Mouse (Mus musculus) c-Kit-negative CD71-positive TER-119-positive erythroid progenitor cells, embryonic 14.5 days (primary cell): Measurements from ENCODE around the gene Tmem121b.

Experiments
- DNase-seq: peaks from one replicate; pipeline ENCODE4 v3.0.0-alpha.2; 2013; ENCODE audit warnings: low read depth, low spot score

The Tmem121b gene

DNA sequence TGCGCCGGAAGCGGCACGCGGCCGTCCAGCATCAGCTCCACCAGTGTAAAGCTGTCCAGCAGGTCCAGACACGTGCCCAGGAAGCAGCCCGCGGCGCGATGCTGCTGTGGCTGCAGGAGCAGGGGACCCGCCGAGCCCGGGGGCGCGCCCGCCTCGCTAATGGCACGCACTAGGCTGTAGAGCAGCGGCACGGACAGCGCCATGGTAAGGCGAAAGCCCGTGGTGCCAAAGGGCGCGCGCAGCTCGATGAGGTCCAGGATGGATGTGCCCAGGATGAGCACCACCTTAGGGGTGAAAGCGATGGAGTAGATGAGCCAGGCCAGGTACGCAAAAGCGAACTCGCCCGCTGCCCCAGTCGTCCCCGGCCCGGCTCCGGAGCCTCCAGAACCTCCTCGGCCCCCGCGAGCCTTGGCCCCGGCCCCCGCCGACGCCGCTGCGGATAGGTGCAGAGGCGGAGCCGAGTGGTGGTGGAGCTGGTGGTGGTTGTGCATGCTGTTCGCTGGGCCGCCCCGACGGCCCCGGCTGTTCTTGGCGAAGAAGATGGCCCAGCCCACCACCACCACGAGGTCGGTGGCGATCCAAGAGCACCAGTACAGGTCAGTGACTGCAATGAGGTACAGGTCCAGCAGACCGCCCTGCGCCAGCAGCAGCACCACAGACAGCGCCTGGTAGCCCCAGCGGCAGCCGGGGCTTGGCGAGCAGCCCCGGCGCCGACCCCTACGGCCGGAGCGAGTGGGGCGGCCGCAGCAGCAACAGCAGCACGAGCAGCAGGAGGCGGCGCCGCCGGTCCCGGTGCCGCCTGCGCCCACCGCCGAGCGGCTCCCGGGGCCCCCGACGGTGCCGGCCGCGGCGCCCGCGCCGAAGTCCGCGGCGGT lies 871 bp downstream of the Tmem121b start:
- no peak for DNase-seq

DNA sequence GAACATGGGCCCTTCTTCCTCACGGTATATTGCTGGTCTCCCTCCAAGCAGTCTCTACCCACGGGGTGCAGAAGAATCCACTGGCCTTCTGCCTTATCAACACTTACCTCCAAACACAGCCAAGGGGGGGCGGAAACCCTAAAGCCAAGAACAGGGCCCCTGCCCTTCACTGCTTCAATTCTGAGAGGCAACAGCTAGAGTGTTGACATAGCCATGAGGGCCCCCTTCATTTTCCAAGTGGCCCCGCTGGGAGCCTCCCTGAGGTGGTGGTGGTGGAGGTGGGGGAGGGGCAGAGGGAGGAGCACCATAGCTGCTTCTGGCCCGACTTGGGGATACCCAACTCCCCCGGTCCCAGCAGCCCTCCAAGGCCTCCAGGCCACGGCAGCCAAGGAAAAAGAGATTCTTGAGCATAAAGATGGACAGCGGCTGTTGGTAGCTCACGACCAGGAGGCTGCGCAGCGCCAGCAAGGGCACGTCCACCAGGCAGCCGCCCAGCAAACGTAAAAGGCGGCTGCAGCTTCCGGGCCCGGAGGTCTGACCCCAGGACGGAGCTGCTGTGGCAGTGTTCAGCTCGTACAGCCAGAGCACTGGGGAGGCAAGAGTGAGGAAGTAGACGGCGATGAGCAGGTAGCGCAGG lies 1.6 kb downstream of the Tmem121b start:
- DNase-seq: no peak

DNA sequence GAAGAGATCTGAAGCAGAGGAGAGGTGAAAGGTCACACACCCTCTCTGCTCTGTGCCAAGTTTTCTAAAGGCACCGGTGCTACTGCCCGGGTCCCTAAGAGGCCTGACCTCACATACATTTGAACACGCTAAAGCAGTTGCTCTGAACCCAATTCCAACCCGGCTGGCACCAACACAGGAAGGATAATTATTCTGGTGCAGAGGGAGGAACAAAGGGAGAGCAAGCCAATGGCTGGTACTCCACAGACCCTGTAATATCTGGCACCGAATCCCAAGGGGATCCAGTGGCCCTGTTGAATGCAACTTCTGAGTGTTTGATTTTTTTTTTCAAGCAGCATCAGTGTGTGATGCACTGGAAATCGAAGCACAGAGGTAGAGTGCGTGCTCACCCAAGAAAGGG lies 2.5 kb downstream of the Tmem121b start:
- no peak for DNase-seq

DNA sequence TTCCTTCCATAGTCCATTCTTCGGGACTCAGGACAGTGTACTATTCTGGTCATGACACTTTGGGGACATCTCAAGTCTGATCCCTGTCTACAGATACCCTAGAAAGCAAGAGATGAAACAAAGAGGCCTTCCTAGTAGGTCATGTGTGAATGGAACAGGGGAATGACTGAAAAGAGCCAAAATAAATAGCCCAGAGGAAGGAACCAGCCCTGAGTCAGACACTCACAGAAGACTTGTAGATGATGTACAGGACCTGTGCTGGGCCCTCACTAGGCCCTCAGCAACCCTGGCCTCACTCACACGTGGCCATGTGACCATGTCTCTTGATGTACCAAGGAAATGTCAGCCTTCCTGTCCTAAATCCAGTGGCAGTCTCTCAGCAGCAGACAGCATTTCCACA lies 4.1 kb downstream of the Tmem121b start:
- no peak for DNase-seq

DNA sequence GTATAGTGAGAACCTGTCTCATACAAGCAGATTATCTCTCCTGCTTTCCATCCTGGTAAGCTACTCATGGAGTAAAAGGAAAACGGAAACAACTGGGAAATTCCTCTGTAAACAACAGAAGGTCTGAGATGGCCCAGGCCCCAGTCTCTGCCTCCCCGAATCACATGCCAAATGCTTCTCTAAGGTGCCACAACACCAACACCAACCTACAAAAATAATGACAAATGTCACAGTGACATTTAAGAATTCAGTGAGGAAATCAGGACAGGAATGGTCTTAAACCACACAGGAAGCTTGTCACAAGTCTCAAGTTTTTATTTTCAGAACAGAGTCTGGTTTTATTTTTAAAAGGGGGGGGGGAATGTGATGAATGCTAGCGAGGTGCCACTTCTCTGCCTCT lies 5.0 kb downstream of the Tmem121b start:
- no peak for DNase-seq

DNA sequence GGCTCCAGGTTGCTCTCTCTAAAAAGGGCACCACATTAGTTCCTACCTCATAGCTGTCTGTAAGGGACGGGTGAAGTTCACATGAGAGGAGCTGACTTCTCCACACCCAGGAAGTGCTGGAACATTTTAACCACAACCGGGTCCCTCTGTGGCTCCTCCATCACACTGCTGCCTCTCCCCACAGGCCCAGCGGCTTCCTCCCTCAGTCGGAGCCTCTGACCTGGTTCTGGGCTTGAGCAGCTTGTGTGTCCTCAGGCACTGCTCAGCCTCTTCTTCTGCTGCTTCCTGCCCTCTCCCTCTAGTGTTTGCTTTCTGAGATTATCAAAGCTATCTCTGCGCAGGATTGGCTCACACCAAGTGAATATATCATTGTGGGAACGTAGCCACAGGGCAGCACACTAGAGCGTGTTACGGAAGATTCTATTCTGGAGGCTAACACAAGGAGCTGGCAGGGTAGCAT lies 7.5 kb downstream of the Tmem121b start:
- no peak for DNase-seq

DNA sequence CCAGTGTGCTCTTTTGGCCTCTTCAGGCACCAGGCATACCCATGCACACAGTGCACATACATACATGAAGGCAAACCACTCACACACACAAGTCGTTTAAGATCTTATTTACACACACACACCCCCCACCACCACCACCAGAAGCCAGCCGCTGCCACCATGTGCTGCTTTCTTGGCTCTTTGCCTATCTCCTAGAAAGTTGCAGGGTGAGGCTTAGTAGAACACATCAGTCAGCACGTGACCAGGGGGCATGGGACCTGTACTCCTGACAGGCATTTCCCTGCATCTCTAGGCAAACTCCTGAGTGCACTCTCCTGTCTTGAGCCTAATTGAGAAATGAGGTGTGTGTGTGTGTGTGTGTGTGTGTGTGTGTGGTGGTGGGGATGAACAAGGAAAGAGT lies 8.6 kb downstream of the Tmem121b start:
- DNase-seq: no peak

DNA sequence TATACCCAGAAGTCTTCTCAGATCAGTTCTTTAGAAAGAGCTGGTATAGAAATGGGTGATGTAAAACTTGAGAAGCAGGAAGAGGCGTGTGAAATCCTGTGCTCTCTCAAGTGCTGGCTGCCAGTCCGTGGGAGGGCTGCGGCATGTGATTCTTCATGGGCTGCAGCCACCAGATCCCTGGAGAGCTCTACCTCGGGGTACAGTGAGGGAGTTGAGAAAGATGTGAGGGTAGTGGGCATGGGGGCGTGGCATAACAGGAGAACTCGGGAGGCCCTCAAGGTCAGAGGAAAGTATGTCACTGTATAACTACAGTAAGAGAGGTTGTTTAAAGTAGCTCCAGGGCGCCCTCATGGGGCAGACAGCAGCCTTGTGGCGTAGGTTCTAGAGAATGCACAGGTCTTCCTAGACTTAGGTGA lies 10.4 kb downstream of the Tmem121b start:
- DNase-seq: no peak

DNA sequence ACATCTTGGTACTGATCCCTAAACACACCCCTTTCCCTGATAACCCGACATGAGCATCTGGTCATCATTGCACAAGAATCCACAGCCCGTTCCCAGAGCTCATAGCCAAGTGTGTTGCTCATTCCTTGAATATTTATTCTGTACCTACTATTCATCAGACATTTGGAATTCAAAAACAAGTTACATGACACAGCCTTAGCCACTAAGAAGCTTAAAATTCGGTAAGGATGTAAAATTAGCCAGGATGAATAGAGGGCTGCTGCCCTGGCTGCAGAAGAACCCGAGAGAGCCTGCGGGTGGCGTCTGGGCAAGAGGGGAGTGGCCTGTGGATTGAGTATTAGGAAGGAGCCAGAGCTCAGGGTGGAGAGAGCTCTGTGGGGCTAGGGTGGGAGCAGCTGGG lies 10.9 kb downstream of the Tmem121b start:
- no peak for DNase-seq

DNA sequence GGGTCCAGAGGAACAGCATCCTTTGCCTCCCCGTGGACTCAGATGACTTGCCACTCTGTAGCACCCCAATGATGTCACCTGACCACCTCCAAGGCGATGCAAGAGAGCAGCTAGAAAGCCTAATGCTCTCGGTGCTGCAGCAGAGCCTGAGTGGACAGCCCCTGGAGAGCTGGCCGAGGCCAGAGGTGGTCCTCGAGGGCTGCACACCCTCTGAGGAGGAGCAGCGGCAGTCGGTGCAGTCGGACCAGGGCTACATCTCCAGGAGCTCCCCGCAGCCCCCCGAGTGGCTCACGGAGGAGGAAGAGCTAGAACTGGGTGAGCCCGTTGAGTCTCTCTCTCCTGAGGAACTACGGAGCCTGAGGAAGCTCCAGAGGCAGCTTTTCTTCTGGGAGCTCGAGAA lies 11.6 kb downstream of the Tmem121b start:
- no peak for DNase-seq

DNA sequence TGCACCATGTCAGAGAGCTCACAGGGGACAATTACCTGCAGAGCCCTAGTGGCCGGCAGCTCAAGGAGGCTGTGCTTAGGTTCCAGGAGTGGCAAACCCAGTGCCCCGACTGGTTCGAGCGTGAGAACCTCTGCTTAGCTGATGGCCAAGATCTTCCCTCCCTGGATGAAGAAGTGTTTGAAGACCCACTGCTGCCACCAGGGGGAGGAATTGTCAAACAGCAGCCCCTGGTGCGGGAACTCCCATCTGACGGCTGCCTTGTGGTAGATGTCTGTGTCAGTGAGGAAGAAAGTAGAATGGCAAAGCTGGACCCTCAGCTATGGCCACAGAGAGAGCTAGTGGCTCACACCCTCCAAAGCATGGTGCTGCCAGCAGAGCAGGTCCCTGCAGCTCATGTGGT lies 12.1 kb downstream of the Tmem121b start:
- no peak for DNase-seq

DNA sequence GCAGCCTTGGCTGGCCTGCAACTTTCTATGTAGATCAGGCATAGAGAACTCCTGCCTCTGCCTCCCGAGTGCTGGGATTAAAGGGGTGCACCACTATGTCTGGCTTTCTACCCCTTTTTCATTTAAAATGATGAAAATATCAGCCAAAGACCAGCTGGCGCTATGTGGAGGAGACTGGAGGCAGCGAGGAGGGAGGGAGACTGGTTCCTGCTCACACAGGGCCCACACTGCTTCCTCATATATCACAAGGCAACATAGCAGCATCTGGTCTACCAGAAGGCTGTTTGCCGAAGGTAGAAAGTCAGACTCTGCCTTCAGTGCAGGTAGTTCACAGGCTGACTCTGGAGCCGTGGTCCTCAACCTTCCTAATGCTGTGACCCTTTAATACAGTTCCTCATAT lies 13.2 kb downstream of the Tmem121b start:
- no peak for DNase-seq

DNA sequence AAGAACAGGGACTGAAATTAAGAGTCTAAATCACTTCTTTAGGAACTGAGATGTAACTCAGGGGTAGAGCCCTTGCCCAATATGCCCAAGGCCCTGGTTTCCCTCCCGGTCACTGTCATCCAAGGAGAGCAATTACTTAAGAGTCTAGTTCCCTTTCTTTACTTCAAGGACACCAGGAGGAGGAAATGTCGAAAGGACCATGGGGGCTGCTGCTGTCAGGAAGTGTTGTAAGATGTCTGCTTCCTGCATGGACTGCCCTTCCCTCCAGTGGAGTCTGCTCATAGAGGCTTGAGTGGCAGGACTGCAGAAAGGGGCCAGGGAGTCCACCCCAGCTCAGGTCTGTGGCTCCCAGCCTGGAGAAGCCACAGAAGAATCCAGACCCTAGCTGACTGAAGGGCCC lies 14.3 kb downstream of the Tmem121b start:
- no peak for DNase-seq

DNA sequence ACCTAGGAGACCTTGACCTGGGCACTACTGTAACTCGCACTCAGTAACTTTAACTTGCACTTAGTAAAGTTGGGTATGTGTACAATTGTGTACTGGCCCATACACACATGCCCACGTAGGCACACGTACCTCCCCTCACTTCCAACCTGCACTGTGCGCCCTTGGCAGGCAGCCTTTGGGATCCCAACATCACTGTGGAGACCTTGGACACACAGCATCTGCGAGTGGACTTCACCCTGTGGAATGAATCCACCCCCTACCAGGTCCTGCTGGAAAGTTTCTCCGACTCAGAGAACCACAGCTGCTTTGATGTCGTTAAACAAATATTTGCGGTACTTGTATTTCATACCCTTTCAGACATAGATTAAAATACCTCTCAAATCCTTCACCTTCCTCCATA lies 18.3 kb downstream of the Tmem121b start:
- DNase-seq: no peak

DNA sequence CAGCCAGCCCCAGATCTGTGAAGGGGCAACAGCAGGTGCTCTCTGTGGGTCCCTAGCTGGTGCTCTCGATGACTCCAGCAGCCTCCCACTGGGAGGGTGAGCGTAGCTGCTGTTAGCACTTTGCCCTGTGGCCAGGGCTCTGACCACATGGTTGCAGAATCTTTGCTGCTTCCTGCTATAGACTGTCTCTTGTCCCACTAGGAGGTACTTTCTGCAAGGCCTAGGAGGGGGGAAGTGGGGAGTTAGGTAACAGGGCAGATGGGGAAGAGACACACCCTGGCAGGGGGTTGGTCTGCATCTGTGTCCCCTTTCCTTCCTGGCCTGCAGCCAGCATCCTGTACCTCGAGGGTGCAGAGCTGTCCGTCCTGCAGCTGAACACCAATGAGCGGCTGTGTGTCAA lies 20.2 kb downstream of the Tmem121b start:
- DNase-seq: no peak

DNA sequence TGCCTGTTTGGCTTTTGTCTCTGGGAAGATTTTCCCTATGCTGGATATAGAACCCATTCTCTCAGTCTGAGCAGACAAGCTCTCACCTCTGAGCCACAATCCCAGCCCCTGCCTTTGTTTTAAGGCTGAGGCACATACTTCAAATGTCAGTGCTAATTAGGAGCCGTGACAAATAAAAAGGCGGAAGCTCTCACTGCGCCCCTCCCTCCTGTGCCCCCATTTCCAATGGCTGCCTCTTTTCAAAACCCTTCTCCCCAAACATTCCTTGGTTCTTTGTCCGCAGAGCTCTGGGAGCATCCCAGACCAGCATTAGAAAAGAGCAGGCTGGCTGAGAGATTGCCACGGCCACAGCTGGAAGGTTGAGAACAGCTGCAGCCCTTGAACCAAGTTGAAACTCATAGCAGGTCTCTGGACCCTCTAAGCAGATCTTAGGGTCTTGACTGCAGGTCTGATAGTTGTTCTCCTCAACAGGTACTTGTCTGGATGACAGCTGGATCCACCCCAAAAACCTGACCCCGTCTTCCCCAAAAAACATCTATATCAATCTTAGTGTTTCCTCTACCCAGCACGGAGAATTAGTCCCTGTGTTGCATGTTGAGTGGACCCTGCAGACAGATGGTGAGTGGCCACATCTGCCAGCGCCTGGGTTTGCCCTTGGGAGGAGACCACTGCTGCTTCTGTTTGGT lies 21.0 kb downstream of the Tmem121b start:
- DNase-seq: no peak

DNA sequence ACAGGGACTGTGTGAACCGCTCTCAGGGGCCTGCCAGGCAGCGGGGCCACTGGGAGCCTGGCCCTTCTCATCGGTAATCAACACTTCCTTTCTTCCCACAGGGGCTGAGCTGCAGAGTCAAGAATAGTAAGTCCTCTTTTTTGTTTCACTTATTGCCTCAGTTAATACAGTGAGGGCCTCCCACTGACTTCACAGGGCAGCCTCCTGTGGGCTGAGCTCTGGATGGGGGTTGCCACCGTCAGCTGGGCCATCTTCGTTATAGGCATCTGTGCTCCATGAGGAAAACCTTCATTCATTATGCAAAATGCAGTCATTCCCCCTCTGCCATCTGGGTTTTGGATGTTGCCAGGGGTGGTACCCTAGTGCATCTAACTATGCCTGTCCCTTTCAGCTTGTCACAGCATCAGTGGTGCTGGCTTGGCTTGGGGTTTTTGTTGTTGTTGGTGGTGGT lies 21.6 kb downstream of the Tmem121b start:
- no peak for DNase-seq

DNA sequence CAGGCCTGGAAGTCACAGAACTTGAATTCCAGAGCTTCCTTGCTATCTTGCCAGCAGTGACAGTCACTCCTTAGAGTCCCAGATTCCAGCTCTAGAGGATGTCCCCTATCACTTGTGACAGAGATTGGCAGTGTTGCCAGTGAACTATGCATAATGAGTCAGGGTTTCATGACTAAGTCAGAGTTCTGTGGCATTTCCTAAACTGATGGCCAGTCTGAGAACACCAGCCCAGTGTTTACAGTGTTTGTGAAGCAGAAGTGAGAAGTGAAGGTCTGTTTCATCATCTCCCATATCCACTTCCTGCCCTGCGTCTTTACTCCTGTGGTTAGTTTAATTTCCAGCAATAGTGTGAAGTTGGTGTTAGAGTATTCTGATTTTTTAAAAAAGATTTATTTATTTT lies 22.9 kb downstream of the Tmem121b start:
- DNase-seq: no peak

DNA sequence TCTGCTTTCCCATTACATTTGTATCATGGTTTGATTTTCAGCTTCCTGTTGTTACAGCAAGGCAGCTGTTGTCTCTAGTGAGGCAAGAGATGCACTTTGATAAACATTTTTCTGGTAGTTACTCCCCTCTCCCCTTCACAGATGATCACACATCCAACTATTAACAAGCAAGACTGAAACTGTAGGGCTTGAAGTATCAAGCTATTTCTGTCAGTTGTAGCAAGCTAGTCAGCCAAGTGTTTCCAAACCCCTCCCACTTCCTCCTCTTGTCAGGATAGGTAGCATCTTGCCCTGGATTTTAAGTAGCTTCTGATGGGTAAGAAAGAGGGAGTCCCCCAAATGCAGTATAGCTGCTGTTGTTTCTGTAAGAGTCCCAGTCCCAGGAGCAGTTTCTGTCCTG lies 23.8 kb downstream of the Tmem121b start:
- DNase-seq: no peak

DNA sequence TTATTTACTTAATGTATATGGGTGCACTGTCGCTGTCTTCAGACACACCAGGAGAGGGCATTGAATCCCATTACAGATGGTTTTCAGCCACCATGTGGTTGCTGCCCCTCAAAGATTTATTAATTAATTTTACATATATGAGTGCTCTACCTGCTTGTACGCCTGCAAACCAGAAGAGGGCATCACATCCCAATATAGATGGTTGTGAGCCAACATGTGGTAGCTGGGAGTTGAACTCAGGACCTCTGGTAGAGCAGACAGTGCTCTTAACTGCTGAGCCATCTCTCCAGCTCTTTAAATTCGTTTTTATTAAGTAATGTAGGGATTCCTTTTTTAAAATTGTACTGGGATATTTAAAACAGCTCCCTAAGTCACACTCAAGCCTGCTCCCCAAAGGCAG lies 24.3 kb downstream of the Tmem121b start:
- no peak for DNase-seq

DNA sequence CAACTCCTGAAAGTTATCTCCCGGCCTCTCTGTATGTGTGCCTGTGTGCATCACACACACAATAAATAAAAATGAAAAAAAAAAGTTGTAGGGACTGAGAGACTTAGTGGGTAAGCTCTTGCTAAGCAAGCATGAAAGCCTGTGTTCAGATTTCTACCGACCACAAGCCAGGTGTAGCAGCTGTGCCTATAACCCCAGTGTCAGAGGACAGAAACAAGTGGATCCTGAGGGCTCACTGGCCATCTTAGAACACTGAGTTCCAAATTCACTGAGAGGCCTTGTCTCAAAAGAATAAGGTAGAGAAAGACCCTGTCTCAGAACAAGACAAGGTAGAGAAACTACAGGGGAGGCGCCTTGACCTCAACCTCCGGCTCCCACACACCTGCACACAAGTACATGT lies 25.3 kb downstream of the Tmem121b start:
- DNase-seq: no peak

DNA sequence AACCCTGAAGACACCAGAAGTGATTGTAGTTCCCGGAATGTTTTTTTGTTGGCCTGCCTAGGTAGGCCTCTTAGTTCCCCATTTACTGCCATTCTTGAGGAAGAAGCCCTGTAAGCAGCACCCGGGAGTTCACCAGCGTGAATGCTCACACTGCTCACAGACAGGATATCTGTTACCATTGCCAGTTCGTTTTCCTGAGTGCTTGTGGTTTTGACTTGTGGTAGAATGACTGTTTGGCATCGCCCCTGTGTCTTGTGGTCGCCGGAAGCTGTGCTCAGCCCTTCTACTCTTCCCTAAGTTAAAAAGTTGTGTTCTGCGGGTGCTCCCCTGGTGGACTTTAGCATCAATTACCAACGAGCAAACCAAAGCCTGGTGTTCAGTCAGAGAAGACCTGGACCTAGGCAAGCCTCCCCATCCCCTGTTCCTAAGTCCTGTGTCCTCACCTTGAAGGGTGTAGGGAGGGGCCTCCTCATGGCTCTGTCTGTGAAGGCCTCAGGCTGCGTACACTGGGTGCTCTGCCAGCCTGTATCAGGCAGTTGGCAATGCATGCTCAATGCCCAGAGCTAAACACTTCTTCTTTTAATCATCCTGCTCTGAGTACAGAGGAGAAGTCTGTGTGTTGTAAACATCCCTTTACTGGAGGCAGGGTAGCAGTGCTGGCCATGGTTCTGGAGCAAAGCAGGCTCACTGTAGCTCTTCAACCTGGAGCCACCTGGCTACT lies 26.8 kb downstream of the Tmem121b start:
- DNase-seq: no peak
